In genomic region chr16:11203600-11204390, GRCm38 (mm10) we compare ENCODE assay signal across 8 mouse cellular contexts. TPM values are rescaled to one million over a fixed set of nuclear protein-coding genes. Genes with fewer than 3 reads are reported as not detected.
DNase-seq lines count a peak whose midpoint lies in the region; ATAC-seq and TF ChIP-seq lines count a peak whose summit lies in the region.

No protein-coding gene starts in this region.

- peak overlapping the region; percentile 74 for H3K9ac ChIP-seq in kidney, postnatal 0 days (ENCODE audit: low read depth, low read length)
- peak overlapping the region; percentile 81 for H3K9ac ChIP-seq in forebrain, postnatal 0 days

- peak overlapping the region; percentile 82; the same call in 1 of the 2 replicates for H3K27ac ChIP-seq in kidney, postnatal 0 days
- H3K27ac ChIP-seq in forebrain, postnatal 0 days (ENCODE audit: low read depth, low read length) = peak overlapping the region; percentile 86

- 0 out of 2 replicates have a peak, but pooled peaks have one; percentile 38 for ATAC-seq in kidney, postnatal 0 days (replicated peaks; ENCODE audit: low FRiP score, low read depth)
- ATAC-seq in forebrain, postnatal 0 days = peak; percentile 40
- peak; percentile 35; the same call in 1 of the 2 replicates for ATAC-seq in megakaryocyte progenitor cell, adult 5-6 weeks (replicated peaks; ENCODE audit: poor library complexity)
- ATAC-seq in frontal cortex, adult (ENCODE audit: low TSS enrichment) = no peak

- H3K4me2 ChIP-seq in kidney, postnatal 0 days (ENCODE audit: low read length) = peak overlapping the region; percentile 93
- H3K4me2 ChIP-seq in forebrain, postnatal 0 days (ENCODE audit: low read depth) = peak overlapping the region; percentile 83

- peak overlapping the region; percentile 62 for H3K4me3 ChIP-seq in kidney, postnatal 0 days (replicated peaks; ENCODE audit: low read depth, low read length)
- peak overlapping the region; percentile 90 for H3K4me3 ChIP-seq in forebrain, postnatal 0 days (ENCODE audit: low read depth, low read length)

- no peak for DNase-seq in kidney, postnatal 0 days (ENCODE audit: low spot score)
- DNase-seq in kidney, adult 9 months = no peak
- DNase-seq in Muller cell, postnatal 12 days (ENCODE audit: inconsistent ontology term) = peak; percentile 3
- no peak for DNase-seq in forebrain, postnatal 0 days
- DNase-seq in ovary, postnatal 36 days (ENCODE audit: low spot score) = no peak
- no peak for DNase-seq in cerebellum, adult 9-11 months

- H3K36me3 ChIP-seq in kidney, postnatal 0 days (ENCODE audit: insufficient read depth, low read length) = peaks cover 14% of the 10 kb centered on the region; the same call in 1 of the 2 replicates
- peaks cover 32% of the 10 kb centered on the region for H3K36me3 ChIP-seq in forebrain, postnatal 0 days (ENCODE audit: insufficient read depth)

- no peaks in the 10 kb centered on the region for H3K27me3 ChIP-seq in kidney, postnatal 0 days (ENCODE audit: insufficient read depth, low read length)
- H3K27me3 ChIP-seq in forebrain, postnatal 0 days (ENCODE audit: insufficient read depth, low read length) = no peaks in the 10 kb centered on the region

- H3K4me1 ChIP-seq in kidney, postnatal 0 days (replicated peaks; ENCODE audit: insufficient read depth, low read length) = peaks cover 14% of the 10 kb centered on the region; the same call in 1 of the 2 replicates
- peaks cover 17% of the 10 kb centered on the region for H3K4me1 ChIP-seq in forebrain, postnatal 0 days (ENCODE audit: insufficient read depth)

- H3K9me3 ChIP-seq in kidney, postnatal 0 days (replicated peaks; ENCODE audit: low read length) = no peaks in the 10 kb centered on the region
- no peaks in the 10 kb centered on the region for H3K9me3 ChIP-seq in forebrain, postnatal 0 days (ENCODE audit: low read length)

- no peak for TF ChIP-seq CTCF in kidney, postnatal 0 days (IDR thresholded peaks at IDR 0.05; ENCODE audit: low read depth)
- TF ChIP-seq CTCF in forebrain, postnatal 0 days (IDR thresholded peaks at IDR 0.05; ENCODE audit: low read depth) = no peak

- WGBS in kidney, postnatal 0 days = 3% methylated on average over 24 of the region's 24 CpGs
- 9% methylated on average over 24 of the region's 24 CpGs for WGBS in forebrain, postnatal 0 days

RNA-seq across cellular contexts. Expression of gene Rsl1d1, which starts 0.7 kb away (rescaled TPM):
- polyA plus RNA-seq in kidney, postnatal 0 days (2015; fragmentation: Nextera tagmentation; extraction: Ambion mirVana) = 160 and 167 TPM in 2 replicates
- 96.1 and 96.3 TPM in 2 replicates for total RNA-seq in forebrain, postnatal 0 days (2014; rRNA removed)
- 157 and 175 TPM in 2 replicates for polyA plus RNA-seq in forebrain, postnatal 0 days (2015; fragmentation: Nextera tagmentation; extraction: Ambion mirVana)
- 297 and 301 TPM in 2 replicates for total RNA-seq in megakaryocyte progenitor cell, adult 5-6 weeks (2015)
- total RNA-seq in megakaryocyte progenitor cell, adult 5-6 weeks (2017) = 270 and 301 TPM in 2 replicates

RNA-seq across cellular contexts. Expression of gene Zc3h7a, which starts 27.6 kb away (rescaled TPM):
- 45.0 and 50.7 TPM in 2 replicates for polyA plus RNA-seq in kidney, postnatal 0 days (2015; fragmentation: Nextera tagmentation; extraction: Ambion mirVana)
- 61.7 and 76.6 TPM in 2 replicates for total RNA-seq in forebrain, postnatal 0 days (2014; rRNA removed)
- 20.3 and 32.2 TPM in 2 replicates for polyA plus RNA-seq in forebrain, postnatal 0 days (2015; fragmentation: Nextera tagmentation; extraction: Ambion mirVana)
- 156 and 188 TPM in 2 replicates for total RNA-seq in megakaryocyte progenitor cell, adult 5-6 weeks (2015)
- total RNA-seq in megakaryocyte progenitor cell, adult 5-6 weeks (2017) = 214 and 269 TPM in 2 replicates

RNA-seq across cellular contexts. Expression of gene Gspt1, which starts 50.3 kb away (rescaled TPM):
- 65.1 and 67.6 TPM in 2 replicates for polyA plus RNA-seq in kidney, postnatal 0 days (2015; fragmentation: Nextera tagmentation; extraction: Ambion mirVana)
- 70.2 and 74.7 TPM in 2 replicates for total RNA-seq in forebrain, postnatal 0 days (2014; rRNA removed)
- polyA plus RNA-seq in forebrain, postnatal 0 days (2015; fragmentation: Nextera tagmentation; extraction: Ambion mirVana) = 37.8 and 46.9 TPM in 2 replicates
- total RNA-seq in megakaryocyte progenitor cell, adult 5-6 weeks (2015) = 652 and 687 TPM in 2 replicates
- total RNA-seq in megakaryocyte progenitor cell, adult 5-6 weeks (2017) = 154 and 166 TPM in 2 replicates
